Mouse (Mus musculus) forebrain, embryonic 15.5 days (tissue): ENCODE results near the gene Dtnbp1. TPM values are rescaled to one million over a fixed set of nuclear protein-coding genes. Genes with fewer than 3 reads are reported as not detected.

ENCODE experiments used
- ATAC-seq: fragments of 200-750 bp; cut with Nextera tagmentation; replicated peaks from 2 replicates; pipeline ENCODE4 v1.8.0; 2017; ENCODE audit warnings: mild to moderate bottlenecking, moderate TSS enrichment, moderate library complexity
- H3K27ac ChIP-seq: fragments of 300-500 bp; sonication (generic); replicated peaks from 2 replicates; pipeline ENCODE4 v1.5.1; 2015; ENCODE audit warnings: mild to moderate bottlenecking, inconsistent platforms
- H3K27me3 ChIP-seq: fragments of 300-500 bp; sonication (generic); 2 replicates; pipeline ENCODE4 v1.6.1; 2015; ENCODE audit warnings: inconsistent platforms
- H3K36me3 ChIP-seq: fragments of 300-500 bp; sonication (generic); 2 replicates; pipeline ENCODE4 v1.6.1; 2015; ENCODE audit warnings: mild to moderate bottlenecking, inconsistent platforms
- H3K4me1 ChIP-seq: fragments of 300-500 bp; sonication (generic); 2 replicates; pipeline ENCODE4 v1.6.1; 2015; ENCODE audit warnings: inconsistent platforms
- H3K4me2 ChIP-seq: fragments of 300-500 bp; sonication (generic); replicated peaks from 2 replicates; pipeline ENCODE4 v1.6.1; 2015; ENCODE audit warnings: mild to moderate bottlenecking, inconsistent platforms
- H3K4me3 ChIP-seq: fragments of 300-500 bp; sonication (generic); 2 replicates; pipeline ENCODE4 v1.5.1; 2015; ENCODE audit warnings: mild to moderate bottlenecking, inconsistent platforms
- H3K9ac ChIP-seq: fragments of 300-500 bp; sonication (generic); replicated peaks from 2 replicates; pipeline ENCODE4 v1.6.1; 2015; ENCODE audit warnings: mild to moderate bottlenecking, inconsistent platforms
- H3K9me3 ChIP-seq: fragments of 300-500 bp; sonication (generic); 2 replicates; pipeline ENCODE4 v1.6.1; 2016; ENCODE audit warnings: inconsistent platforms
- WGBS: fragments of 180-500 bp; shearing (Covaris S2); methylation state at CpG from one replicate; pipeline ENCODE4 v1.1.7; 2015; ENCODE audit warnings: mixed read lengths; 5-methylcytosine and 5-hydroxymethylcytosine counted together
- polyA plus RNA-seq: library from polyadenylated mRNA; unstranded; fragments of >200 nt; fragmentation: Nextera tagmentation; extraction: Ambion mirVana; gene quantifications from 2 replicates; pipeline ENCODE4 v1.2.1, GENCODE M21; 2015

Dtnbp1 gene
- polyA plus RNA-seq, 1 experiment from 2014 or later: 107 TPM

- Histone ChIP-seq H3K27me3 (no peaks in the 10 kb centered on the region), H3K36me3 (no peaks in the 10 kb centered on the region), H3K4me2 (no peak overlapping the region), H3K9ac (no peak overlapping the region), H3K4me3 (no peak overlapping the region), H3K9me3 (no peaks in the 10 kb centered on the region), H3K4me1 (peaks cover 17% of the 10 kb centered on the region), H3K27ac (no peak overlapping the region)
- 94% methylated on average over 3 of the region's 3 CpGs for WGBS
- ATAC-seq: no peak
Measured at GRCm38 (mm10) chr13:44937681-44938080, 64.3 kb downstream of the Dtnbp1 start.

DNA sequence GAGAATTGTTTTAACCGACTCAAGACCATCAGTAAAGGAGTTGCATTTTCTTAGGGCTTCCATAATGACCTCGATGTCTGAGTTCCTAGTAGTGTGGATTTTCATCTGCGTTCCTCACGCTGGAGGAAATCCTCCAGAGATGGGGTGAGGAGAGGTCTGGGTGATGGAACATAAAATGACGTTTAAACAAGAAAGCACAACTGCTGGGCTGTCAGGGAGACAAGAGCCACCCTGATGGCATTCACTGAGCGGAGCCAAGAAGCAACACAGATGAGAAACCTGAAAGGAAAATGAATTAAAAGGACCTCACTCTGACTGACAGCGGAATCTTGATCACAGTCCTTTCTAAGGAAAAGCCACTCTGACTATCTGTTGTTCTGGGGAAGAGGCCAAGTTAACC lies 68.4 kb downstream of the Dtnbp1 start:
- Histone ChIP-seq H3K4me1 (peaks cover 13% of the 10 kb centered on the region), H3K9me3 (no peaks in the 10 kb centered on the region), H3K4me3 (no peak overlapping the region), H3K27ac (0 out of 2 replicates have a peak overlapping the region, but pooled peaks have one; percentile 11), H3K36me3 (peaks cover 10% of the 10 kb centered on the region; the same call in 1 of the 2 replicates), H3K27me3 (no peaks in the 10 kb centered on the region), H3K4me2 (no peak overlapping the region), H3K9ac (no peak overlapping the region)
- no peak for ATAC-seq
- 42% methylated on average over 7 of the region's 7 CpGs for WGBS

GRCm38 (mm10) chr13:44932307-44933264 lies 69.4 kb downstream of the Dtnbp1 start:
- no peak for ATAC-seq
- Histone ChIP-seq H3K4me1 (peaks cover 13% of the 10 kb centered on the region), H3K27ac (0 out of 2 replicates have a peak overlapping the region, but pooled peaks have one; percentile 11), H3K9ac (no peak overlapping the region), H3K27me3 (no peaks in the 10 kb centered on the region), H3K36me3 (peaks cover 10% of the 10 kb centered on the region; the same call in 1 of the 2 replicates), H3K9me3 (no peaks in the 10 kb centered on the region), H3K4me2 (no peak overlapping the region), H3K4me3 (no peak overlapping the region)
- WGBS: 64% methylated on average over 18 of the region's 18 CpGs

GRCm38 (mm10) chr13:44926311-44926710 lies 75.6 kb downstream of the Dtnbp1 start:
- Histone ChIP-seq H3K27me3 (no peaks in the 10 kb centered on the region), H3K36me3 (peaks cover 44% of the 10 kb centered on the region), H3K27ac (no peak overlapping the region), H3K4me1 (no peaks in the 10 kb centered on the region; the same call in 1 of the 2 replicates), H3K4me3 (no peak overlapping the region), H3K9ac (no peak overlapping the region), H3K4me2 (no peak overlapping the region), H3K9me3 (no peaks in the 10 kb centered on the region)
- no peak for ATAC-seq
- 85% methylated on average over 2 of the region's 2 CpGs for WGBS

GRCm38 (mm10) chr13:44925173-44925572 lies 76.8 kb downstream of the Dtnbp1 start:
- Histone ChIP-seq H3K4me2 (no peak overlapping the region), H3K4me1 (peaks cover 3% of the 10 kb centered on the region; the same call in 1 of the 2 replicates), H3K9me3 (no peaks in the 10 kb centered on the region), H3K27me3 (no peaks in the 10 kb centered on the region), H3K9ac (no peak overlapping the region), H3K27ac (no peak overlapping the region), H3K36me3 (peaks cover 46% of the 10 kb centered on the region), H3K4me3 (no peak overlapping the region)
- 88% methylated on average over 2 of the region's 2 CpGs for WGBS
- no peak for ATAC-seq

GRCm38 (mm10) chr13:44924042-44924441 lies 77.9 kb downstream of the Dtnbp1 start:
- no peak overlapping the region for H3K27ac ChIP-seq
- no peaks in the 10 kb centered on the region for H3K27me3 ChIP-seq
- H3K9ac ChIP-seq: no peak overlapping the region
- 90% methylated on average over 3 of the region's 3 CpGs for WGBS
- H3K4me3 ChIP-seq: no peak overlapping the region
- H3K4me2 ChIP-seq: no peak overlapping the region
- ATAC-seq: no peak
- no peaks in the 10 kb centered on the region for H3K9me3 ChIP-seq
- peaks cover 3% of the 10 kb centered on the region; the same call in 1 of the 2 replicates for H3K4me1 ChIP-seq
- H3K36me3 ChIP-seq: peaks cover 47% of the 10 kb centered on the region

- WGBS: 93% methylated on average over 5 of the region's 5 CpGs
- no peak for ATAC-seq
- Histone ChIP-seq H3K4me1 (peaks cover 3% of the 10 kb centered on the region; the same call in 1 of the 2 replicates), H3K9ac (no peak overlapping the region), H3K4me3 (no peak overlapping the region), H3K36me3 (peaks cover 64% of the 10 kb centered on the region), H3K4me2 (no peak overlapping the region), H3K9me3 (no peaks in the 10 kb centered on the region), H3K27me3 (no peaks in the 10 kb centered on the region), H3K27ac (no peak overlapping the region)
Measured at GRCm38 (mm10) chr13:44921721-44922120, 80.2 kb downstream of the Dtnbp1 start.

DNA sequence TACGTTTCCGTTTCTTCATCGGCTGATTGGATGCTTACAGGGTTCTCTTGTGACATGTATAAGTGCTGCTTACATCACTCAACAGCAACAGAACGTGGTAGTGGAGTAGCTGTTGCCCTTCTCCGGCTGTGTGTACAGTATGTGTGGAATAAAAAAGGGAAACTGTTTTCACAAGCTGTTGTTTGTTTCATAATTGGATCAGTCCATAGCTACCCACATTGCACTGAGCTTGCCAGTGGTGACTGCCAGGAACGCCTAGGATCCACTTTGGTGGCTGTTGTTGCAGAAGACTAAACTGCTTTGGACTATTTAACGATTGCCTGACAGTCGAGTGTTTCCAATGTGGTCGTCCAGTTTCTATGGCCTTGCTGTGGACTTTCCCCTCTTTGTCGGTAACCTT lies 80.9 kb downstream of the Dtnbp1 start:
- peaks cover 3% of the 10 kb centered on the region; the same call in 1 of the 2 replicates for H3K4me1 ChIP-seq
- 47% methylated on average over 10 of the region's 10 CpGs for WGBS
- H3K27me3 ChIP-seq: no peaks in the 10 kb centered on the region
- no peak overlapping the region for H3K4me3 ChIP-seq
- peak; percentile 62 for ATAC-seq
- no peak overlapping the region for H3K4me2 ChIP-seq
- no peak overlapping the region for H3K9ac ChIP-seq
- 0 out of 2 replicates have a peak overlapping the region, but pooled peaks have one; percentile 2 for H3K27ac ChIP-seq
- H3K9me3 ChIP-seq: no peaks in the 10 kb centered on the region
- H3K36me3 ChIP-seq: peaks cover 70% of the 10 kb centered on the region

DNA sequence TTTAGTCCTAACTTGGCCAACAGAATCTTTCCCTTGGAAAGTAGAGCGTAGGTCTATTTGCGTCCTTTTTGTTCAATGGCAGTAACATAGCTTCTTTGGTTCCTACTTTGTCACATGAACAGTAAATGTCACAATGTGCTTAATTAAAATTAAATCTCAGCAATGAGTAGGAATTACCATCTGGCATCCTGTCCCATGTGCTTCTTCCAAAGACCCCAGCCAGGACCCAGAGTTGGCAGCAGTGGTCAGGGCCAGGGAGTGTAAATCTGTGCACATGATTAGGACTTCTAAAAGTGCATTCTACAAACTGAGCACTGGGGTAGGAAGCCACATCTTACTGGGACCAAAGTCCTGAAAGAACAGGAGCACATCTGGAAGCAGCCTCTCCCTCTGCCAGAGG lies 83.7 kb downstream of the Dtnbp1 start:
- peaks cover 3% of the 10 kb centered on the region; the same call in 1 of the 2 replicates for H3K4me1 ChIP-seq
- no peak overlapping the region for H3K4me3 ChIP-seq
- 75% methylated on average over 2 of the region's 2 CpGs for WGBS
- H3K4me2 ChIP-seq: no peak overlapping the region
- no peaks in the 10 kb centered on the region for H3K27me3 ChIP-seq
- H3K27ac ChIP-seq: no peak overlapping the region
- H3K36me3 ChIP-seq: peaks cover 82% of the 10 kb centered on the region
- H3K9me3 ChIP-seq: no peaks in the 10 kb centered on the region
- H3K9ac ChIP-seq: no peak overlapping the region
- ATAC-seq: peak; percentile 46

DNA sequence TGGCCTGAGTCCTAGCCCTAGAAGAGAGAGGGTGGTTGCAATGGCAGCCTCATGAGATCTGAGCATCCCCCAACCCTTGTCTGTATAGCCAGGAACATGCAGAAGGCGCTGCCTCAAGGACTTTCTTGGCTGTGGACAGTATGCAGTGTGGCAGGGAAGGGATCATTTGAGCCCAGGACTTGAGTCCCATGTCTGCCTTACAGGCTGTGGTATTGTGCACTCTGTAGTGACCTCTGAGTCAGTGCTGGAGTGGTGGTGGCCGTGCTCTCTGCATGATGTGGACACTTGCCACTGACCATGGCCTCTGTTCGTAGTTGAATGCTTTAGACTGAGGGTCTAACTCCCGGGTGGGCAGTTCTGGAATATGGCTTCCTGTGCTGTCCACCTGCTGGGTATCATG lies 84.7 kb downstream of the Dtnbp1 start:
- no peak overlapping the region for H3K4me3 ChIP-seq
- no peak for ATAC-seq
- H3K9me3 ChIP-seq: no peaks in the 10 kb centered on the region
- peaks cover 76% of the 10 kb centered on the region for H3K36me3 ChIP-seq
- H3K27me3 ChIP-seq: no peaks in the 10 kb centered on the region
- H3K27ac ChIP-seq: no peak overlapping the region
- 94% methylated on average over 4 of the region's 4 CpGs for WGBS
- no peak overlapping the region for H3K9ac ChIP-seq
- H3K4me1 ChIP-seq: peaks cover 3% of the 10 kb centered on the region; the same call in 1 of the 2 replicates
- no peak overlapping the region for H3K4me2 ChIP-seq

DNA sequence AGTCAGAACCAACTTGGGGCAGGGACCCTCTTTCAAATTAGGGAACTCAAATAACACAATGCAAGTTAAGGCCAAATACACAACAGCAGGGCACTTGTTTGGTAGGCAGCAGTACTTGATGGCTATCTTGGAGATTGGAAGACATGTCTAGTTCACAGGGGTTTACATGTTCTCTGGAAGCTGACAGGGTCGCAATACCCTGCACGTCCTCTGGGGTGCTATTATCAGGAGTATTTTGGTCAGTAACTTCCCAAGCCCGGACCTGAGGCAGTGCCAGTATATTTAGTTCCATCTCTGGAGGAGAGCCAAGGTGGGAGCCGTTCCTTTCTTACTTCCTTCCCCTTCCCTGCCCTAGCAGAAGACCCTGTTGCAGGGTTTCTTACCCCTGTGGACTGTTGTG lies 86.0 kb downstream of the Dtnbp1 start:
- no peaks in the 10 kb centered on the region for H3K27me3 ChIP-seq
- H3K4me1 ChIP-seq: peaks cover 3% of the 10 kb centered on the region; the same call in 1 of the 2 replicates
- 66% methylated on average over 4 of the region's 4 CpGs for WGBS
- no peaks in the 10 kb centered on the region for H3K9me3 ChIP-seq
- no peak overlapping the region for H3K4me3 ChIP-seq
- no peak overlapping the region for H3K9ac ChIP-seq
- H3K4me2 ChIP-seq: no peak overlapping the region
- no peak overlapping the region for H3K27ac ChIP-seq
- H3K36me3 ChIP-seq: peaks cover 78% of the 10 kb centered on the region
- ATAC-seq: no peak

GRCm38 (mm10) chr13:44915382-44915781 lies 86.6 kb downstream of the Dtnbp1 start:
- no peaks in the 10 kb centered on the region for H3K27me3 ChIP-seq
- H3K4me1 ChIP-seq: peaks cover under 1% of the 10 kb centered on the region; the same call in 1 of the 2 replicates
- no peak overlapping the region for H3K9ac ChIP-seq
- H3K4me2 ChIP-seq: no peak overlapping the region
- WGBS: 90% methylated on average over 5 of the region's 5 CpGs
- H3K36me3 ChIP-seq: peaks cover 79% of the 10 kb centered on the region
- no peak overlapping the region for H3K4me3 ChIP-seq
- ATAC-seq: no peak
- H3K9me3 ChIP-seq: no peaks in the 10 kb centered on the region
- H3K27ac ChIP-seq: no peak overlapping the region
